Mouse (Mus musculus) lung, adult 2 months (tissue): ENCODE data around the gene Ccdc194.

ENCODE experiments used
- CTCF ChIP-seq: fragments of 200-500 bp; IDR thresholded peaks from 2 replicates; pipeline ENCODE4 v1.5.1; 2011; ENCODE audit warnings: mild to moderate bottlenecking, low read length, control low read depth; ENCODE audit not compliant: insufficient read depth
- POLR2A ChIP-seq: fragments of 200-500 bp; IDR thresholded peaks from 2 replicates; pipeline ENCODE4 v1.6.1; 2011; ENCODE audit warnings: low read depth, mild to moderate bottlenecking, control low read depth, low read length, borderline replicate concordance; ENCODE audit errors: extremely low read depth

- TF ChIP-seq CTCF, result no peak
- TF ChIP-seq POLR2A, result no peak
These were observed 42.1 kb upstream of the Ccdc194 start for GRCm38 (mm10) chr8:71567587-71567986.
